Mouse (Mus musculus) testis, adult 2 months (tissue): ENCODE data around the gene Col6a3. TPM values are rescaled to one million over a fixed set of nuclear protein-coding genes. Genes with fewer than 3 reads are reported as not detected.

Experiments used
- H3K27ac ChIP-seq: fragments of 200-500 bp; 2 replicates; pipeline ENCODE4 v1.5.1; 2012; ENCODE audit warnings: low read depth, low read length; ENCODE audit not compliant: control insufficient read depth, insufficient read depth
- H3K27me3 ChIP-seq: fragments of 200-500 bp; 2 replicates; pipeline ENCODE4 v1.6.1; 2012; ENCODE audit warnings: mild to moderate bottlenecking, low read length, moderate library complexity; ENCODE audit not compliant: control insufficient read depth, insufficient read depth
- H3K36me3 ChIP-seq: fragments of 200-500 bp; 2 replicates; pipeline ENCODE4 v1.6.1; 2012; ENCODE audit warnings: mild to moderate bottlenecking, low read length; ENCODE audit not compliant: control insufficient read depth, insufficient read depth
- H3K4me1 ChIP-seq: fragments of 200-500 bp; 2 replicates; pipeline ENCODE4 v1.6.1; 2012; ENCODE audit warnings: low read length; ENCODE audit not compliant: control insufficient read depth, insufficient read depth
- H3K4me3 ChIP-seq: fragments of 200-500 bp; 2 replicates; pipeline ENCODE4 v1.5.1; 2012; ENCODE audit warnings: low read depth, mild to moderate bottlenecking, low read length, moderate library complexity, mixed read lengths; ENCODE audit not compliant: control insufficient read depth
- CTCF ChIP-seq: fragments of 200-500 bp; IDR thresholded peaks from 2 replicates; pipeline ENCODE4 v1.5.1; 2012; ENCODE audit warnings: low read depth, mild to moderate bottlenecking, inconsistent platforms, low read length, moderate library complexity; ENCODE audit not compliant: control insufficient read depth, insufficient read depth, insufficient replicate concordance
- POLR2A ChIP-seq: fragments of 200-500 bp; IDR thresholded peaks from 2 replicates; pipeline ENCODE4 v1.6.1; 2012; ENCODE audit warnings: low read depth, mild to moderate bottlenecking, inconsistent platforms, low read length, moderate library complexity; ENCODE audit not compliant: control insufficient read depth
- polyA plus RNA-seq: library from polyadenylated mRNA; depleted of rRNA; stranded (reverse); fragments of >200 nt; gene quantifications from 2 replicates; pipeline ENCODE4 v1.2.3, GENCODE M21; 2012; rRNA removed

The Col6a3 gene
- 5.3 and 5.8 TPM in 2 replicates for polyA plus RNA-seq

DNA sequence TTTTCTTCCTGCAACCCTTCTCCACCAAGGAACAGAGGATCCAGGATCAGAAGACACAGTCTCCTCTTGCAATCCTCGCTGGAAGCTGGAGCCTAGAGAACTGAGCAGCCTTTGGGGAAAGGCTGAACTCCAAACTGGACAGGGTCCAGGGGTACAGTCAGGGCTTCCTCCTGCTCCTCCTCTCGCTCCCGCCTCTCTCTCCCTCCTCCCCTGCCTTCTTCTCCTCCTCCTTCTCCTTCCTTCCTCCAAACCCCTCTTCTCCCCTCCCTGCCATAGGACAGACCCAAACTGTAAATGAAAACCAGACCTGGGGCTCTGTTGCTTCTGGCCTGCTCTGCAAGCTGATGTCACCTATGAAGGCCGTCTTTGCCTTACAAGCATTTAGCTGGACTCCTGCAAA is at the start of gene Col6a3:
TSS of gene Col6a3 (minus strand) at position 136 of the 400 bp plus-strand sequence.
- no peaks in the 10 kb centered on the region for H3K27me3 ChIP-seq
- no peaks in the 10 kb centered on the region for H3K4me1 ChIP-seq
- H3K4me3 ChIP-seq: peak within 1 kb of the TSS; percentile 25; the same call in 1 of the 2 replicates
- no peak for TF ChIP-seq CTCF
- 0 out of 2 replicates have a peak, but pooled peaks have one; percentile 18 for TF ChIP-seq POLR2A
- 0 out of 2 replicates have a peak within 1 kb of the TSS, but pooled peaks have one; percentile 5 for H3K27ac ChIP-seq
- H3K36me3 ChIP-seq: no peaks in the 10 kb centered on the region

DNA sequence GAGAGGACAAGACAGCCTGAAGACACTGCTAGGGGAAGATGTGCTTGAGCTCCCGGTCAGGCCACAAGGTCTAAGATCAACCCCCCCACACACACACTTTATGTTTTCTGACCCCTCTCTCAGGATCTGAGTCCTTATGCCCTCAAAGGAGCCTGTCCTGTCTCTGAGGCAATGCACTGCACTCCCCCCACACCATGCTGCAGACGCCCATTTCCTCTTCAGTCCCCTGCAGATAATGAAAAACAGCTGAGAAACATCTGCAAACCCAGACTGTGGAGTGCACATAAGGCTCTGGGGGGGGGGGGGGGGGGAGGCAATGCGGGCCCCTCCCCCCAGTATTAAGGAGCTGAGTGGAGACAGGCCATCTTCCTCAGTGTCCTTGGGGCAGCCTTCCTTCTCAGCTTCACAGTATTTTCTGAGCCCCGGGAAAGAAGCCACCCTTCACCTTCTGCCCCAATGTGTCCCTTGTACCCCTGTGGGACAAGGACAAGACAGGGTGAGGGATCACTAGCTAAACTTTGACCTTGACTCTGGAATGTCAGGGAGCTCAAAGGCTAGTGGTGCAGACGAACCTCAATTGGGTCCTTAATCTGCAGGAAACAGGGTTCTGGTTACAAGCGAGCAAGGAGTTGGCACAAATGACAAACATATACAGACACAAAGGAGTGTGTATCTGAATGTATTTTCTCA is 42.1 kb upstream of the Col6a3 start:
- H3K4me1 ChIP-seq: no peaks in the 10 kb centered on the region
- no peak overlapping the region for H3K4me3 ChIP-seq
- H3K27ac ChIP-seq: no peak overlapping the region
- no peaks in the 10 kb centered on the region for H3K27me3 ChIP-seq
- no peak for TF ChIP-seq POLR2A
- TF ChIP-seq CTCF: no peak
- H3K36me3 ChIP-seq: no peaks in the 10 kb centered on the region

DNA sequence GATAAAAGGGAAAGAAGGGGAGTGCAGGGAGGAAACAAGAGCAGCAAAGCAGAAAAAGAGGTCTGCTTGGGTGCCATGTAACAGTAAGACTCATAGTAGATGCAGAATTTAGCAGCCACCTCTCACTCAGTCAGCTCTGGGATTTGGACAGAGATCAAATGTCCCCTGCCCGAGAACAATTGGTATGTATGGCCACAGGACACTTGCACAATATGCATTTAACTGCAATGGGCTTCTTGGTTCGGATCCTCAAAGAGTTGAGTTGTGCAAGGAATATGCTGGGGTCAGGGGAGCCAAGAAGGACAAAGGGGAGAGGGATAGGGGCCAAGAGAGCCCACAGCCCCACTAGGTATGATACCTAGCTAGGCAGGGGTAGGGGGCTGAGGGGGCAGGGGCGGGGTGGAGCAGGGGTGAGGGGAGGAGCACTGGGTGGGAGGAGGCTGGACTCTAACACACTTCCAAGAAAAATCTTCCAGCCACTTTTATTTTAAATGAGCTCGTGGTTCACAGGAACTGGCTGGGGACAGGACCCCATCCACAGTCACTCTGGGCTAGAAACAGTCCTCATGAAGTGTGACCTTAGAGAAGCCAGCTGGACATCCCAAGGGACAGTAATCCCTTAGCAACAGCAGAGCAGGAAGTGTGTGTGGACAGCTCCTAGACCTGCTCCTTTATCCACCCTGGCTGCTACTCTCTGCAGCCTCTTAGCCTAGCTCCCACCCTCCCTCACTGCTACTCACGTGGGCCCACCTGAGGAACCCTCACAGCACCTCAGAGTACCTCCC is 32.9 kb upstream of the Col6a3 start:
- Histone ChIP-seq H3K36me3 (no peaks in the 10 kb centered on the region), H3K4me3 (no peak overlapping the region), H3K27me3 (no peaks in the 10 kb centered on the region), H3K4me1 (no peaks in the 10 kb centered on the region), H3K27ac (no peak overlapping the region)
- TF ChIP-seq CTCF (no peak), POLR2A (no peak)

DNA sequence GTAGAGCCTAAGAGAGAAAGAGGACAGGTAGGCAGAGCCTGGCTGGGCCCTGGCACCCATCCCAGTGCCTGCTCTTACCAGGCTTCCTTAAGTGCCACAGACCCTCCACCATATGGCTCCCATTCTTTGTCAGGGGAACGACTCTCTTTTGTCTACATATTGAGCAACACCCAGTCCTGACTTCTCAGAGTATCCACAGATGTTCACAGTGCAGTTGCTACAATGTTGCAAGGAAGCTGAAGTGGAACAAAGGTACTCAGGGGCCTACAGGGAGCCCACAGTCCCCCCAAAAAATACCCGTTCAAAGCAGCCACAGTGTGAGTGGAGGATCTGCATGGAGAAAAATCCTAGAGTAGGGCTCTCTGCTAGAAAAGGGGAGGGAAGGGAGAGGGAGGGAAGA is 32.2 kb upstream of the Col6a3 start:
- no peak overlapping the region for H3K27ac ChIP-seq
- H3K27me3 ChIP-seq: no peaks in the 10 kb centered on the region
- H3K4me3 ChIP-seq: no peak overlapping the region
- no peaks in the 10 kb centered on the region for H3K4me1 ChIP-seq
- TF ChIP-seq CTCF (no peak), POLR2A (no peak)
- H3K36me3 ChIP-seq: no peaks in the 10 kb centered on the region

DNA sequence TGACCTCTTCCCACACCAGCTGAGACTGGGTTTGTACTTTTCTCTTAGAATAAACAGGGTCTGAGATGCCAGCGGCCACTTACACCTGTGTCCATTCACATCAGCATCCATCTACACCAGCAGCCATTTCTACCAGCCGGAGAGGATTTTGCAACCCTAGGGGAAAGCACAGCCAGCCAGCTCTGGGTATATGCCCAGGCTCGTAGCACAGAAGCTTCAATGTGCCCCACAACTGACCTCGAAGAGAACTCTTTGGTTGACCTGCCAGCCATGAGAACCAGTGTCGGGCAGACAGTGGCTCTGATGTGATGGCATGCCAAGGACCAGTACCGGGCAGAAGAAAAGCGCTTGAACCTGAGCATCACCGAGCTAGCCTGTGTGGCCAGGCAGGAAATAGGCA is 31.6 kb upstream of the Col6a3 start:
- H3K36me3 ChIP-seq: no peaks in the 10 kb centered on the region
- no peak overlapping the region for H3K4me3 ChIP-seq
- H3K27ac ChIP-seq: no peak overlapping the region
- H3K27me3 ChIP-seq: no peaks in the 10 kb centered on the region
- H3K4me1 ChIP-seq: no peaks in the 10 kb centered on the region
- TF ChIP-seq POLR2A (no peak), CTCF (no peak)

DNA sequence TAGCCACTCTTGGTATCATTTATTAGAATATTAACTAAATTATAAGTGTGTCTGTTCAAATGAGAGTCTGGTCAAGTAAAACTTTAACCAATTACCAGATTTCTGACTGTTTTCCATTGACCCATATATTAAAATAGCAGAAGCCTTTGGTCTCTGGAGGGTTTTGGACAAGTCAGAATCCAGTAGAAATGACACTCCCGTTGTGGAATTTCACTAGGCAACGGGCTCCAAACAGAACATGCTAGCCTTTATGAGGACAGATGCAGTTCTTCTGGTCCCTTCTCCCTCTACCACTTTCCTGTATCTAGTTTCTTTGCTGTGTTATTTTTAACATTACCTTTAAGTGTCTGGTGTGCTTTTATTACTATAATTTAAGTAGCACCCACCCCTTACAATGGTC is 26.8 kb upstream of the Col6a3 start:
- Histone ChIP-seq H3K4me3 (no peak overlapping the region), H3K4me1 (no peaks in the 10 kb centered on the region), H3K27me3 (no peaks in the 10 kb centered on the region), H3K36me3 (no peaks in the 10 kb centered on the region), H3K27ac (no peak overlapping the region)
- no peak for TF ChIP-seq CTCF
- no peak for TF ChIP-seq POLR2A

- H3K4me1 ChIP-seq: no peaks in the 10 kb centered on the region
- no peaks in the 10 kb centered on the region for H3K27me3 ChIP-seq
- H3K27ac ChIP-seq: no peak overlapping the region
- H3K36me3 ChIP-seq: no peaks in the 10 kb centered on the region
- TF ChIP-seq POLR2A (no peak), CTCF (no peak)
- H3K4me3 ChIP-seq: no peak overlapping the region
Observed at GRCm38 (mm10) chr1:90866734-90867133, 23.0 kb upstream of the Col6a3 start.
